Mouse (Mus musculus) forebrain, embryonic 16.5 days (tissue): ENCODE measurements around the gene Zfp493. TPM values are rescaled to one million over a fixed set of nuclear protein-coding genes. Genes with fewer than 3 reads are reported as not detected.
"Not testable (repeated sequence)": the region's sequence is repeated elsewhere in the genome, so short reads cannot be mapped to it uniquely, and the experiment has no call there.

Experiments used
- ATAC-seq: fragments of 200-750 bp; cut with Nextera tagmentation; 2 replicates; pipeline ENCODE4 v1.8.0; 2017; ENCODE audit warnings: mild to moderate bottlenecking, moderate library complexity
- H3K27ac ChIP-seq: fragments of 300-500 bp; sonication (generic); 2 replicates; pipeline ENCODE4 v1.5.1; 2014; ENCODE audit warnings: low read length, control low read depth
- H3K27me3 ChIP-seq: fragments of 300-500 bp; sonication (generic); replicated peaks from 2 replicates; pipeline ENCODE4 v1.6.1; 2014; ENCODE audit warnings: low read length; ENCODE audit not compliant: control insufficient read depth, insufficient read depth
- H3K36me3 ChIP-seq: fragments of 300-500 bp; sonication (generic); 2 replicates; pipeline ENCODE4 v1.6.1; 2014; ENCODE audit not compliant: control insufficient read depth, insufficient read depth
- H3K4me1 ChIP-seq: fragments of 300-500 bp; sonication (generic); replicated peaks from 2 replicates; pipeline ENCODE4 v1.6.1; 2014; ENCODE audit warnings: low read length; ENCODE audit not compliant: control insufficient read depth, insufficient read depth
- H3K4me2 ChIP-seq: fragments of 300-500 bp; sonication (generic); 2 replicates; pipeline ENCODE4 v1.6.1; 2014; ENCODE audit warnings: mild to moderate bottlenecking, low read length, control low read depth
- H3K4me3 ChIP-seq: fragments of 300-500 bp; sonication (generic); replicated peaks from 2 replicates; pipeline ENCODE4 v1.5.1; 2014; ENCODE audit warnings: mild to moderate bottlenecking, low read length, control low read depth
- H3K9ac ChIP-seq: fragments of 300-500 bp; sonication (generic); replicated peaks from 2 replicates; pipeline ENCODE4 v1.6.1; 2014; ENCODE audit warnings: low read depth, low read length, control low read depth
- H3K9me3 ChIP-seq: fragments of 300-500 bp; sonication (generic); 2 replicates; pipeline ENCODE4 v1.6.1; 2016; ENCODE audit warnings: low read length; ENCODE audit not compliant: control insufficient read depth
- WGBS: fragments of 180-500 bp; shearing (Covaris S2); extraction: QIAGEN DNeasy Blood & Tissue Kit; methylation state at CpG from one replicate; pipeline ENCODE4 v1.1.7; 2014; 5-methylcytosine and 5-hydroxymethylcytosine counted together
- polyA plus RNA-seq: library from polyadenylated mRNA; unstranded; fragments of >200 nt; fragmentation: Nextera tagmentation; extraction: Ambion mirVana; gene quantifications from 2 replicates; pipeline ENCODE4 v1.2.1, GENCODE M21; 2015

The Zfp493 gene
- polyA plus RNA-seq, 1 experiment from 2014 or later = 3.4 TPM

DNA sequence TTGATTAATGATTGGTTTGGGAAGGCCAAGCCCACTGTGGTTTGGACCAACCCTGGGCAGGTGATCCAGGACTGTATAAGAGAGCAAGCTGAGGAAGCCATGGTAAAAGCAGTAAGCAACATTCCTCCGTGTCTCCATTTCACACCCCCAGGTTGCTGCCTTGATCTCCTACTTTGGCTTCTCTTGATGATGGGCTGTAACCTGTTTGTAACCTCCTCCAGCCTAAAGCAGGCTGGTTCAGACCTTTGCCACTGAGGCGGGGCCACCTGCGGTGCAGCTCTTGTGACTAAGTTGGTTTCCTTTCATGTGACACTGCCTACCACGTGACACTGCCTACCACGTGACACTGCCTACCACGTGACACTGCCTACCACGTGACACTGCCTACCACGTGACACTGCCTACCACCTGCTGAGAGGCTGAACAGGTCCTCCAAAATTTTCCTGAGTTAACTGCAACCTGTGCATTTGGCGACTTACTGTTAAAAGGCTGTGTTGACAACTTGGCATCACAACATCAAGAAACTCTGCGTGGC is 12.5 kb downstream of the Zfp493 start:
- no peak overlapping the region for H3K9ac ChIP-seq
- no peak for ATAC-seq
- H3K4me3 ChIP-seq = no peak overlapping the region
- H3K4me2 ChIP-seq = no peak overlapping the region
- no peaks in the 10 kb centered on the region for H3K9me3 ChIP-seq
- no peaks in the 10 kb centered on the region for H3K27me3 ChIP-seq
- H3K27ac ChIP-seq = no peak overlapping the region
- 0 out of 2 replicates have a peak, but pooled peaks cover 2% of the 10 kb centered on the region for H3K36me3 ChIP-seq
- 96% methylated on average over 10 of the region's 10 CpGs for WGBS
- H3K4me1 ChIP-seq = no peaks in the 10 kb centered on the region

- H3K27me3 ChIP-seq = no peaks in the 10 kb centered on the region
- ATAC-seq = no peak
- 35% methylated on average over 3 of the region's 3 CpGs for WGBS
Measured at GRCm38 (mm10) chr13:67798618-67799017, 19.1 kb downstream of the Zfp493 start.

GRCm38 (mm10) chr13:67799151-67799550 is 19.7 kb downstream of the Zfp493 start:
- not testable (repeated sequence) for H3K9ac ChIP-seq, H3K9me3 ChIP-seq, H3K36me3 ChIP-seq, H3K4me2 ChIP-seq, ATAC-seq, H3K4me3 ChIP-seq, H3K4me1 ChIP-seq, H3K27me3 ChIP-seq, H3K27ac ChIP-seq
- WGBS = 62% methylated on average over 3 of the region's 3 CpGs

More at GRCm38 (mm10) chr13:67798618-67799017, 19.1 kb downstream of the Zfp493 start:
- Histone ChIP-seq H3K4me3 (no peak overlapping the region), H3K9ac (no peak overlapping the region), H3K27ac (no peak overlapping the region), H3K4me1 (no peaks in the 10 kb centered on the region), H3K9me3 (no peaks in the 10 kb centered on the region), H3K36me3 (no peaks in the 10 kb centered on the region), H3K4me2 (no peak overlapping the region)

DNA sequence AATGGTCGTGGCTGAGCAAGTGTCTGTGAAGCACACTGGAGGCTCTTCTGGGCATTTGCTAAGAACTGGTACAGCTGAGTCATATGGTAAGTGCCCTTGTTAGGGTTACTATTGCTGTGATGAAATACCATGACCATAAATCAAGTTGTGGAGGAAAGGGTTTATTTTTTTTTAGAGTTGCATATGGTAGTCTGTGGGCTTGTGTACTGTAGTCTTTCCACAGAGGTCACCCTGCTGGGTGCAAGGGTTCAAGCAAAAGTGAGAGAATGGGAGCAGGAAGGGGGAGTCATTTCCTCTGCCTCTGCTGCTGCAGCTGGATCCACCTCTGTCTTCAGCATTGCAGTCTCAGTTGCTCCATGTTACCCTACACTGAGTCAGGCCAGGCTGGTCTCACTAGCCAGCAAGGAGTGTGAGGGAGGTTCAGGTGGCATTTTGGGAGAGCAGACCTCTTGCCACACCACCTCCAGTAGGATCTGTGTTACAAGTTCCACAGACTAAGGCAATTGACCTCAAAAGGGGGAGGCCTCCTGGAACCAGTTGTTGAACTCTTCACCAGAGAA is 32.2 kb downstream of the Zfp493 start:
- Histone ChIP-seq H3K9me3 (no peaks in the 10 kb centered on the region), H3K4me2 (no peak overlapping the region), H3K36me3 (no peaks in the 10 kb centered on the region), H3K4me3 (no peak overlapping the region), H3K27ac (no peak overlapping the region), H3K27me3 (no peaks in the 10 kb centered on the region), H3K4me1 (peaks cover 3% of the 10 kb centered on the region), H3K9ac (no peak overlapping the region)
- ATAC-seq = no peak
- WGBS = 76% methylated on average over 1 of the region's 1 CpGs

DNA sequence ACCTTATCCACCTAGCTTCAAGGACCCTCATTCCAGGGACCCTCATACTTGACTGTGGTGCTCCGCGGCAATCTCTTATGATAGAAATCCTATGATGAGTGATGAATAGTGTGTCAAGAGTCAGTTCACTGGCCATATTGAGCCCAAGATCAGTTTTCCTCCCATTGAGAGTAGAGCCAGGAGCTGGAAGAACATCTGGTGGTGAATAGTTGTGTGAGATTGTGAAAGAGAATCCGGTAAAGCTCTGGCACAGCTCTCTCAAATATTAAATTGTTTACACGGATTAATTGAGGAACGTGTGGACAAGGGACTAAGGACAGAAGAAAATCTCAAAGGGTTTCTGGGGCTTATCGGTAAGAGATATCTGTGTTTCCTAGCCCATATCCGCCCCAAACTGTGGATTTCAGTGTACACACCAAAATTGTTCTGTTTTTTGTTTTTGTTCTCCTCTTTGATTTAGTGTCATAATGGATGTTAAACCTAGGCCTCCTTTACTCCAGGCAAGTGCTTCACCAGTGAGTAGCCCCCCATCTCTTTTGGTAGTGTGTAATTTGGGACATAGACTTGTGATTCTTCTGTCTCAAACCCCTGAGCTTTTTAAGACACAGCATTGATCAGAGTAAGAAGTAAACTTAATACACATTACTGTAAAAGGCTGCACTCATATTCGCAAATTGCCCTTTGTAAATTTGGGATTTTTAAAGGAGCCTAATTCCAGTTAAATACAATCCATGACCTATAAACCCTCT is 33.6 kb downstream of the Zfp493 start:
- Histone ChIP-seq H3K9ac (no peak overlapping the region), H3K9me3 (no peaks in the 10 kb centered on the region; the same call in 1 of the 2 replicates), H3K4me2 (peak overlapping the region; percentile 75), H3K27me3 (no peaks in the 10 kb centered on the region), H3K36me3 (0 out of 2 replicates have a peak, but pooled peaks cover 3% of the 10 kb centered on the region), H3K4me3 (peak overlapping the region; percentile 91), H3K27ac (no peak overlapping the region), H3K4me1 (peaks cover 3% of the 10 kb centered on the region)
- no peak for ATAC-seq
- 79% methylated on average over 8 of the region's 8 CpGs for WGBS

DNA sequence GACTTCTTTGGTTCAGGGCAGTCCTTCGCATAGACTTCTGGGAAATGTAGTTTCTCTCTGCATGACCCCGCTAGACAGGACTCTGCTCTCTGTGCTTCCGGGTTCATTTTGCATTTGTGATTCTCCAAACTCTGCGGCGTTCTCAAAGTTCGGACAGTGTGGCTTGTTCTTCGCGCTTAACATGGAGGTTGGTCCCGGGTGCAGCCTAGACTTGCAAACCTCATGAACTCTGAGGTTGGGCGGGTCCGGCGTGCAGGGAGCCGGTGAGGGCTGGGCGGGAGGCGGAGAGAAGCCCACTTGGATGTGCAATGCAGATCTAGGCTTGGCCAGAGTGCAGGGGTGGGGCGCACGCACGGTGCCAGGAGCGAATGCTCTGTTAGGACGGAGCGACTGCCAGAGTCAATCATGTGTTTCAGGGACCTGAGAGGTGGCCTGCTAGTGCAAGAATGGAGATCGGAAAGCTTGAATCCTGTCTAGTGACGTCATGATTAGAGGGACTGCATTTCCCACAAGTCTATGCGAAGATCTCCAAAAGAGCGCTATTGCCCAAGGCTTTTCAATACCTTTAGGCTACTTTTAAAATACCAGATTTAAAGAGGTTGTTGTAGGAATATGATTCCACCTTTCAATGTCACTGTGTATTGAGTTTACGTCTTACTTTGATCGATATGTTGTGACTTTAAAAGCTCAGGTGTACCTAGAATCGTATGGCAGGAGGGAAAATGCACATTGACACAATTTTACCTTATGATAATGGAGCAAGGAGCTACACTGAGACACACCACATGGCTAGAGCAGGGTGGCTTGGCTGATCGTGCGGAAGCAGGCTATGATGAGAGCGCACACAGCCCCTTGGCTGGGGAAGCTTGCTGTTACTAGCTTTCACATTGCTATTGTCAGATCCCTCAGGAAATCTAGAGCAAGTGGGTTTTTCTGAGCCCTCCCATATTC is 34.5 kb downstream of the Zfp493 start, which contains the start of gene Zfp273:
Gene Zfp273, plus strand, starts transcription at position 31 of the 951 bp plus-strand sequence.
- H3K27ac ChIP-seq = peak within 1 kb of the TSS; percentile 86
- H3K27me3 ChIP-seq = no peaks in the 10 kb centered on the region
- H3K36me3 ChIP-seq = 0 out of 2 replicates have a peak, but pooled peaks cover 3% of the 10 kb centered on the region
- 3% methylated on average over 31 of the region's 31 CpGs for WGBS
- peak within 1 kb of the TSS; percentile 91 for H3K4me3 ChIP-seq
- peaks cover 6% of the 10 kb centered on the region for H3K9me3 ChIP-seq
- peak within 1 kb of the TSS; percentile 75 for H3K4me2 ChIP-seq
- peak within 1 kb of the TSS; percentile 78 for H3K9ac ChIP-seq
- ATAC-seq = peak; percentile 96
- peaks cover 3% of the 10 kb centered on the region for H3K4me1 ChIP-seq

DNA sequence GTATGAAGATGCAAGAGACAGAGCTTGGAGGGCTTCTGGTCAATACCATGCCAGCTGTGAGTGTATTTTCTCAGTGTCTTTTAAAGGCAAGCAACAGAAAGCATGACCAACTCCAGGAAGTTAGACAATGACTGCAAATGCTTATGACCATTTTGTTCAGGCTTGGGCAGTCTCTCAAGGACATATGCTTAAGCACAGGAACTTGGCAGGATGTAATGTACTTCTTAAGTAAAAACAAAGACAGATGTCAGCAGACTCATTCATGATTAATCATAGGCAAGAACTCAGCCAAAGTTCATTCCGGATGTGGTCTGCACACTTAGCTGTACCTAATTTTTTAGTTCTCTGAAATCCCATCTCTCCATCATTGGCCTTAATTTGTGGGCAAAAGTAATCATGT is 39.1 kb downstream of the Zfp493 start:
- Histone ChIP-seq H3K4me1 (peaks cover 3% of the 10 kb centered on the region), H3K4me2 (no peak overlapping the region), H3K36me3 (0 out of 2 replicates have a peak, but pooled peaks cover 14% of the 10 kb centered on the region), H3K27me3 (no peaks in the 10 kb centered on the region), H3K4me3 (no peak overlapping the region), H3K9me3 (peaks cover 16% of the 10 kb centered on the region), H3K27ac (no peak overlapping the region), H3K9ac (no peak overlapping the region)
- ATAC-seq = no peak
- 88% methylated on average over 1 of the region's 1 CpGs for WGBS

- H3K4me3 ChIP-seq = peak within 1 kb of the TSS; percentile 66
- peaks cover 8% of the 10 kb centered on the region for H3K36me3 ChIP-seq
- H3K9ac ChIP-seq = peak within 1 kb of the TSS; percentile 70
- 3% methylated on average over 14 of the region's 14 CpGs for WGBS
- no peaks in the 10 kb centered on the region for H3K27me3 ChIP-seq
- peak within 1 kb of the TSS; percentile 60; the same call in 1 of the 2 replicates for H3K27ac ChIP-seq
- H3K4me2 ChIP-seq = peak within 1 kb of the TSS; percentile 77
- ATAC-seq = peak; percentile 85
- peaks cover 3% of the 10 kb centered on the region; the same call in 1 of the 2 replicates for H3K4me1 ChIP-seq
- H3K9me3 ChIP-seq = peaks cover 4% of the 10 kb centered on the region
Measured at GRCm38 (mm10) chr13:67830911-67831336, 51.4 kb downstream of the Zfp493 start, which contains the start of gene Gm10037. Gm10037 (plus strand) TSS chr13:67831106.
